Mouse (Mus musculus): Measurements from ENCODE around the gene Pias4.

DNA sequence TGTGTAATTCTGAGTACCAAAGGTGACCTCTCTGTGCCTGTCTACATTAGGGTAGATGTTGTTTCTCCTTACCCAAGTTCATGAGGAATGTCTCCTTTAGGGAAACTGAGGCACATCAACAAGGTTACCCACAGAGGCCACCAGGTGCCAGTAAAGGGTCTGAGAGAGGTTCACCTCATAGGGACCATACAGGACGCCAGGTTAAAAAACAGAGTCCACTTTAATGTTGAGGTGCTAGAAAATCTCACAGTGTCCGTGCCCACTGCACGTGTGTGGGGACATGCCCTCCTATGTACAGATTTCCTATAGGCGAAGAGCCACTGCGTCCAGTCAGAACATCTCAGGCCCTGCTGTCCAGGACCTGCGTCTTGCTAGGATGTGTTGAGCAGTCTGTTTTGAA, 31.3 kb upstream of the Pias4 start:
- TF ChIP-seq FOSL1 (IDR thresholded peaks at IDR 0.05; ENCODE audit: insufficient read depth, low read length, poor library complexity, severe bottlenecking), result no peak
- no peak for TF ChIP-seq CTCF (IDR thresholded peaks at IDR 0.05; ENCODE audit: control insufficient read depth, insufficient read depth, insufficient read length)
- no peak for TF ChIP-seq CEBPB (IDR thresholded peaks at IDR 0.05; ENCODE audit: low read depth)
- no peak for TF ChIP-seq USF1 (IDR thresholded peaks at IDR 0.05; ENCODE audit: low read depth)
